Mouse (Mus musculus) activated CD4-positive, CD25-positive, alpha-beta regulatory T cell, adult 4 months (primary cell): ENCODE data around the gene Camk1d. TPM values are rescaled to one million over a fixed set of nuclear protein-coding genes. Genes with fewer than 3 reads are reported as not detected.
"Not testable (repeated sequence)": the region's sequence is repeated elsewhere in the genome, so short reads cannot be mapped to it uniquely, and the experiment has no call there.

Source experiments
- ATAC-seq: one replicate; pipeline ENCODE4 v1.8.0; 2017
- polyA plus RNA-seq, 2 experiments: library from polyadenylated mRNA; unstranded; fragments of 100-300 nt; shearing (Covaris generic); gene quantifications; one replicate each; pipeline ENCODE4 v1.2.1; 2017

The Camk1d gene
- polyA plus RNA-seq, 2 experiments from 2014 or later = 8.3 to 10.5 TPM

- no peak for ATAC-seq
These were observed 409.2 kb downstream of the Camk1d start for GRCm38 (mm10) chr2:5305156-5305555.

- no peak for ATAC-seq
These were observed 409.9 kb downstream of the Camk1d start for GRCm38 (mm10) chr2:5304451-5304850.

DNA sequence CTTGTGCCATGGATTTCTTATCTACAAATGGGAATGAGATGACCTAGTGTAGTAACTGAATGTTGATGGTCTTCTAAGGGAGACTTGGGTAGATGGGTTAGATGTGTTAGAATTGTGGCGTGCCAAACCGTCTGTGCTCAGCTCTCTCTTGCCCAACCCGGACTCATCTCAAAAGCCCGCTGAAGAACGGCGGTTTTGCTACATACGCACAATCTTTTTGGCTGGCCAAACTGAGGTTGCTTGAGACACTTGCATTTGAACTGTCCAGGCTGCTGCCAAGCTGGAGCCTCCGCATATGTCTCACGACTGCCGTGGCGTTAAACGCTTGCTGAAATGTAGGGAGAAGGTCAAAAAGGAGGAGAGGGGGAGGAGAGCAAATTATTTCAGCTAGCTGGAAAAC, 413.0 kb downstream of the Camk1d start:
- ATAC-seq = no peak

- no peak for ATAC-seq
These were observed 416.2 kb downstream of the Camk1d start for GRCm38 (mm10) chr2:5298071-5298470.

- ATAC-seq = no peak
These were observed 417.4 kb downstream of the Camk1d start for GRCm38 (mm10) chr2:5296749-5297545.

DNA sequence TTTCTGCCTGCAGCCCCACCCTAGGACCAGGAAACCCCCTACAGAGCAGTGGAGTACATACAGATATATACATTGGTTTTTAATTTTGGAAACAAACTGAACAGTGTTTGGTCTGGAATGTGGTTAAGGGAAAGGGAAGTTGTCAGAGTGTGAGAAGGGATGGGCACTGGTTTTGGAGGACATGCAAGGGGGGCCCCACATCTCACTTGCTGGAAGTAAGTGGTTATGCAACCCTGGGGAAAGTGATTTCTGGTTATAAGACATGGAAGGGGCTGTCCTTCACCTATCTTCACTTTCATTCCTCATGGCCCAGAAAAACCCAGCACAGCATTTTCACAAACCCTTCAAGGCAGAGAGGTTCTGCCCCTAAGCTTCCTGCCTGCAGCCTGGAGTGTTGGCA, 419.2 kb downstream of the Camk1d start:
- no peak for ATAC-seq

GRCm38 (mm10) chr2:5294451-5294850, 419.9 kb downstream of the Camk1d start:
- ATAC-seq = no peak

DNA sequence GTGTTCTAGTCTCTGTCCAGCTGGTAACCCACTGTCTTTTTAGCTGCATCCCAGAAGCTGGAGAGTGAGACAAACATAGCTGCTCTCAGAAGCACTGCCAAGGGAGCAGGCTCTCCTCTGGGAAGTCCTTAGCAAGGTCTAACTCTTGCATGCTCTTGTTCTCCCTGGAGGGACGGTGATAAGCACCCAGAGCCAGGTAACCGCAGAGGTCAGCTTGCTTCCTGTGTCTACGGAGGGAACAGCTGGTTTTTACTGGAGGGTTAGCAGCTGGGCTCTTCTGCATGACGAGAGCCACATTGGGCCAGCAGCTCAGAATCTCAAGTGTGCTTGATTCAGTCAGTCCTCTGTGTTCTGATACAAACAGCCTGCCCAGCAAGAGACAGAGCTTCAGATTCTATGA, 425.7 kb downstream of the Camk1d start:
- ATAC-seq = no peak

DNA sequence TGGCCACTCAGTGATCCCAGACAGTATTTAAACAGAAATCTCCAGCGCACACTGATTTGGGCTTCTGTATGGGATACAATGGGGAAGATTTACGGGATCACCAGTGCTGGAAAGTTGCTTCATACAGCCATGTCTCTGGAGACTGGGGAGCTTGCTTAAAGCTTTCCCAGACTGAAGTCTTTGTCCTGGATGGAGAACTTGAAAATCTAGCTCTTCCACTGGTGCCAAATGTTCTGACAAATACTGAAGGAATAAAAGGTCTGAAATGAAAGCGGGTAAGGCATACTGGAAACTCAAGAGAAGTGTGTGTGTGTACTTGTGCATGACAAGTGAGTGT, 427.3 kb downstream of the Camk1d start:
- no peak for ATAC-seq

DNA sequence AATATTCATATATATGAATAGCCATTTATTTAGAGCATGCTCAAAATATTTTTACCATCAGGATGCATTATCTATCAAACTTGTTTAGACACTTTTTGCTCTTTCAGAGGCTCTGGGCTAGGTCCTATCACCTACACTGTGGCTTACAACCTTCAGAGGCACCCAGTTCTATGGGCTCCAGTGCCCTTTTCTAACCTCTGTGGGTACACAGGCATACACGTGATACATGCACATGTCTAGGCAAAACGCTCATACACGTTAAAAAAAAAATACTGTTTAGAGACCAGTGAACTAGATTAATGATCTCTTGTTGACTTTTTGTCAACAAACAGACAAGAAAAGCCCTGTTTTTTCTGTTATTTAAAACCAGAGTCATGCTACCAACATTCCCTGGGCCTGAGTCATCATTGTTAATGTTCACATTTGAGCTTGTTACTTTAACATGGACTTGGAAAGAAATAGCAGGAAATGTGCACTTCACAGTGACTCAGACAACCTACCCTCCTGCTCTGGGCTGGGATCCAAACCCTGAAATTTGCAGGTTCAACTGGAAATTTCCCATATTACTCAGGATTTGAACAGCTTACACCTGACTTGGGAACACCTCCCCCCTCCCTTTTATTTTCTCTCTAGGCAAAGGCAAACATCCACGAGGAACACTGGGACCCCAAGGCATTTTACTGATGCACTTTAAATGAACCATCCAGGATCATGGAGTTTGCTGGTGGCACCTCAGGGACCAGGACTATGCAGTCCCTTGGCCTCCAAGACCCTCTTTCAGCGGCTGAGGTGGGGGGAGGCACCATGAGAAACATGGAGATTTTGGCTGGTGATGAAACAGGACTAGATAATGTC, 427.9 kb downstream of the Camk1d start:
- no peak for ATAC-seq

GRCm38 (mm10) chr2:5284351-5284750, 430.0 kb downstream of the Camk1d start:
- ATAC-seq = no peak

- no peak for ATAC-seq
These were observed 431.7 kb downstream of the Camk1d start for GRCm38 (mm10) chr2:5282623-5283022.

- no peak for ATAC-seq
These were observed 446.3 kb downstream of the Camk1d start for GRCm38 (mm10) chr2:5267980-5268379.

GRCm38 (mm10) chr2:5262279-5262678, 452.0 kb downstream of the Camk1d start:
- no peak for ATAC-seq

GRCm38 (mm10) chr2:5258250-5258649, 456.1 kb downstream of the Camk1d start:
- ATAC-seq = no peak

- ATAC-seq = no peak
These were observed 464.3 kb downstream of the Camk1d start for GRCm38 (mm10) chr2:5249969-5250368.

- ATAC-seq = not testable (repeated sequence)
These were observed 465.1 kb downstream of the Camk1d start for GRCm38 (mm10) chr2:5249199-5249598.

Other genes with a start within 250 kb of the Camk1d start
- 10 to 100 TPM; 52.1 to 59.6 TPM for gene Nudt5, start 130.5 kb upstream of the Camk1d start, polyA plus RNA-seq
- 100 to 1,000 TPM; 159 to 183 TPM for gene Cdc123, start 130.6 kb upstream of the Camk1d start, polyA plus RNA-seq
- 1 to 10 TPM in 1 of 2 experiments, under 1 TPM in 1; 0.97 to 1.0 TPM for gene Gm13199, start 148.4 kb upstream of the Camk1d start, polyA plus RNA-seq
- gene Sec61a2, start 180.9 kb upstream of the Camk1d start, polyA plus RNA-seq = 10 to 100 TPM; 13.4 to 14.8 TPM
- gene Dhtkd1, start 228.3 kb upstream of the Camk1d start, polyA plus RNA-seq = under 1 TPM in 1 of 2 experiments, not detected in 1; 0.37 TPM
- gene Upf2, start 237.0 kb upstream of the Camk1d start, polyA plus RNA-seq = 10 to 100 TPM; 16.9 to 18.7 TPM